Mouse (Mus musculus) heart, adult 2 months (tissue): ENCODE measurements around the gene Prkag2. TPM values are rescaled to one million over a fixed set of nuclear protein-coding genes. Genes with fewer than 3 reads are reported as not detected.

Experiments used
- DNase-seq, 2 experiments: peaks; one replicate each; pipeline ENCODE4 v3.0.0; 2021
- H3K27ac ChIP-seq: fragments of 200-600 bp; 2 replicates; pipeline ENCODE4 v1.8.1; 2022
- H3K27me3 ChIP-seq: fragments of 200-500 bp; 2 replicates; pipeline ENCODE4 v1.6.1; 2012; ENCODE audit warnings: mild to moderate bottlenecking, low read length, inconsistent platforms, mixed read lengths; ENCODE audit not compliant: control insufficient read depth, insufficient read depth
- H3K36me3 ChIP-seq: fragments of 200-500 bp; 2 replicates; pipeline ENCODE4 v1.6.1; 2012; ENCODE audit warnings: low read length, inconsistent platforms; ENCODE audit not compliant: control insufficient read depth, insufficient read depth
- H3K4me1 ChIP-seq: fragments of 200-500 bp; 2 replicates; pipeline ENCODE4 v1.6.1; 2011; ENCODE audit warnings: low read length; ENCODE audit not compliant: control insufficient read depth, insufficient read depth
- H3K4me3 ChIP-seq: fragments of 200-600 bp; 2 replicates; pipeline ENCODE4 v1.8.1; 2022
- H3K79me2 ChIP-seq: fragments of 200-500 bp; replicated peaks from 2 replicates; pipeline ENCODE4 v1.6.1; 2012; ENCODE audit warnings: mild to moderate bottlenecking, inconsistent platforms, low read length, moderate library complexity, mixed read lengths; ENCODE audit not compliant: control insufficient read depth, insufficient read depth
- H3K9ac ChIP-seq: fragments of 200-500 bp; 2 replicates; pipeline ENCODE4 v1.6.1; 2012; ENCODE audit warnings: low read depth, mild to moderate bottlenecking, control low read depth, inconsistent platforms, low read length, mixed read lengths
- CTCF ChIP-seq: fragments of 200-600 bp; IDR thresholded peaks from 2 replicates; pipeline ENCODE4 v1.8.1; 2022; ENCODE audit warnings: antibody characterized with exemption, mild to moderate bottlenecking, moderate library complexity
- EP300 ChIP-seq: fragments of 200-500 bp; IDR thresholded peaks from 2 replicates; pipeline ENCODE4 v1.6.1; 2011; ENCODE audit warnings: low read depth, low read length, control low read depth; ENCODE audit not compliant: insufficient read depth
- POLR2A ChIP-seq: fragments of 200-500 bp; IDR thresholded peaks from 2 replicates; pipeline ENCODE4 v1.6.1; 2011; ENCODE audit warnings: mild to moderate bottlenecking, low read depth, low read length, control low read depth; ENCODE audit not compliant: insufficient read depth
- WGBS: fragments of 180-500 bp; shearing (Covaris S2); methylation state at CpG from one replicate; pipeline ENCODE4 v1.1.7; 2018; 5-methylcytosine and 5-hydroxymethylcytosine counted together
- intact Hi-C: fragments of 180-260 bp; cut with DNase I; formaldehyde crosslinking; loops from one replicate; pipeline ENCODE4 v1.15.1; 2025
- polyA plus RNA-seq: library from polyadenylated mRNA; depleted of rRNA; stranded (reverse); fragments of >200 nt; gene quantifications from 2 replicates; pipeline ENCODE4 v1.2.3, GENCODE M21; 2012
- total RNA-seq, 2 experiments: library from RNA; stranded (reverse); gene quantifications; 2 replicates each; pipeline ENCODE4 v1.2.3; 2021

Prkag2 gene
- total and polyA plus RNA-seq, 3 experiments = 23.9 to 25.9 (median 25.2) TPM

- no peak for TF ChIP-seq POLR2A
- TF ChIP-seq CTCF = no peak
- no peak for TF ChIP-seq EP300
- no peak overlapping the region for H3K4me3 ChIP-seq
- no peak overlapping the region for H3K9ac ChIP-seq
- DNase-seq = no peak
- H3K27ac ChIP-seq = no peak overlapping the region
- 83% methylated on average over 4 of the region's 4 CpGs for WGBS
- no peaks in the 10 kb centered on the region for H3K27me3 ChIP-seq
- intact Hi-C loops = no loop called here
- no peaks in the 10 kb centered on the region for H3K79me2 ChIP-seq
- peaks cover 10% of the 10 kb centered on the region for H3K4me1 ChIP-seq
- no peaks in the 10 kb centered on the region for H3K36me3 ChIP-seq
These were observed 101.1 kb downstream of the Prkag2 start for GRCm38 (mm10) chr5:24999351-24999750.

- 6% methylated on average over 13 of the region's 13 CpGs for WGBS
- H3K4me3 ChIP-seq = peak overlapping the region; percentile 46
- H3K9ac ChIP-seq = peak overlapping the region; percentile 63
- DNase-seq = peak; percentile 61 to 74
- peaks cover 10% of the 10 kb centered on the region for H3K4me1 ChIP-seq
- TF ChIP-seq EP300 (peak; percentile 51; the same call in 1 of the 2 replicates), CTCF (no peak), POLR2A (peak; percentile 46)
- H3K27ac ChIP-seq = peak overlapping the region; percentile 79
- intact Hi-C loops = no loop called here
- H3K27me3 ChIP-seq = no peaks in the 10 kb centered on the region
- no peaks in the 10 kb centered on the region for H3K36me3 ChIP-seq
- no peaks in the 10 kb centered on the region for H3K79me2 ChIP-seq
These were observed 104.8 kb downstream of the Prkag2 start for GRCm38 (mm10) chr5:24995576-24996100.

- no peak for DNase-seq
- Histone ChIP-seq H3K36me3 (no peaks in the 10 kb centered on the region), H3K4me3 (no peak overlapping the region), H3K4me1 (peaks cover 10% of the 10 kb centered on the region), H3K9ac (no peak overlapping the region), H3K27me3 (no peaks in the 10 kb centered on the region), H3K27ac (no peak overlapping the region), H3K79me2 (no peaks in the 10 kb centered on the region)
- 58% methylated on average over 3 of the region's 3 CpGs for WGBS
- intact Hi-C loops = no loop called here
- TF ChIP-seq POLR2A (no peak), EP300 (no peak), CTCF (no peak)
These were observed 107.3 kb downstream of the Prkag2 start for GRCm38 (mm10) chr5:24993190-24993589.

- TF ChIP-seq EP300 (no peak), CTCF (no peak), POLR2A (no peak)
- no peaks in the 10 kb centered on the region for H3K27me3 ChIP-seq
- H3K27ac ChIP-seq = no peak overlapping the region
- no peak overlapping the region for H3K4me3 ChIP-seq
- no peaks in the 10 kb centered on the region for H3K79me2 ChIP-seq
- no peak overlapping the region for H3K9ac ChIP-seq
- DNase-seq = no peak
- H3K4me1 ChIP-seq = peaks cover 10% of the 10 kb centered on the region
- WGBS = 85% methylated on average over 1 of the region's 1 CpGs
- intact Hi-C loops = no loop called here
- no peaks in the 10 kb centered on the region for H3K36me3 ChIP-seq
These were observed 108.9 kb downstream of the Prkag2 start for GRCm38 (mm10) chr5:24991575-24991974.

GRCm38 (mm10) chr5:24990460-24990859 lies 110.0 kb downstream of the Prkag2 start:
- Histone ChIP-seq H3K4me1 (peaks cover 7% of the 10 kb centered on the region), H3K79me2 (no peaks in the 10 kb centered on the region), H3K4me3 (no peak overlapping the region), H3K36me3 (no peaks in the 10 kb centered on the region), H3K27me3 (no peaks in the 10 kb centered on the region), H3K9ac (no peak overlapping the region), H3K27ac (no peak overlapping the region)
- TF ChIP-seq EP300 (no peak), POLR2A (no peak), CTCF (no peak)
- intact Hi-C loops = no loop called here
- DNase-seq = no peak
- WGBS = 70% methylated on average over 5 of the region's 5 CpGs

GRCm38 (mm10) chr5:24989683-24990082 lies 110.8 kb downstream of the Prkag2 start:
- intact Hi-C loops = no loop called here
- peaks cover 5% of the 10 kb centered on the region for H3K4me1 ChIP-seq
- TF ChIP-seq POLR2A (no peak), CTCF (no peak), EP300 (no peak)

More at GRCm38 (mm10) chr5:24989683-24990082, 110.8 kb downstream of the Prkag2 start:
- WGBS = 42% methylated on average over 3 of the region's 3 CpGs
- no peak for DNase-seq
- no peaks in the 10 kb centered on the region for H3K79me2 ChIP-seq
- H3K27me3 ChIP-seq = no peaks in the 10 kb centered on the region
- H3K9ac ChIP-seq = no peak overlapping the region
- H3K36me3 ChIP-seq = no peaks in the 10 kb centered on the region
- H3K27ac ChIP-seq = no peak overlapping the region
- no peak overlapping the region for H3K4me3 ChIP-seq
